Mouse (Mus musculus) heart, embryonic 13.5 days (tissue): ENCODE measurements around the gene Phactr1. TPM values are rescaled to one million over a fixed set of nuclear protein-coding genes. Genes with fewer than 3 reads are reported as not detected.

Experiments used
- ATAC-seq: fragments of 200-750 bp; cut with Nextera tagmentation; 2 replicates; pipeline ENCODE4 v1.8.0; 2017; ENCODE audit warnings: moderate TSS enrichment; ENCODE audit not compliant: insufficient number of reproducible peaks, low FRiP score, low TSS enrichment; ENCODE audit errors: extremely low read depth
- H3K27ac ChIP-seq: fragments of 300-500 bp; sonication (generic); replicated peaks from 2 replicates; pipeline ENCODE4 v1.5.1; 2015; ENCODE audit warnings: moderate library complexity, mild to moderate bottlenecking, inconsistent platforms
- H3K27me3 ChIP-seq: fragments of 300-500 bp; sonication (generic); replicated peaks from 2 replicates; pipeline ENCODE4 v1.6.1; 2015; ENCODE audit warnings: mild to moderate bottlenecking, inconsistent platforms
- H3K36me3 ChIP-seq: fragments of 300-500 bp; sonication (generic); 2 replicates; pipeline ENCODE4 v1.6.1; 2015; ENCODE audit warnings: mild to moderate bottlenecking, inconsistent platforms
- H3K4me1 ChIP-seq: fragments of 300-500 bp; sonication (generic); 2 replicates; pipeline ENCODE4 v1.6.1; 2015; ENCODE audit warnings: inconsistent platforms
- H3K4me2 ChIP-seq: fragments of 300-500 bp; sonication (generic); 2 replicates; pipeline ENCODE4 v1.6.1; 2015; ENCODE audit warnings: inconsistent platforms, mild to moderate bottlenecking, moderate library complexity
- H3K4me3 ChIP-seq: fragments of 300-500 bp; sonication (generic); 2 replicates; pipeline ENCODE4 v1.5.1; 2015; ENCODE audit warnings: moderate library complexity, mild to moderate bottlenecking, inconsistent platforms
- H3K9ac ChIP-seq: fragments of 300-500 bp; sonication (generic); 2 replicates; pipeline ENCODE4 v1.6.1; 2015; ENCODE audit warnings: inconsistent platforms, mild to moderate bottlenecking, moderate library complexity
- H3K9me3 ChIP-seq: fragments of 300-500 bp; sonication (generic); 2 replicates; pipeline ENCODE4 v1.6.1; 2016; ENCODE audit warnings: inconsistent platforms
- WGBS: fragments of 180-500 bp; shearing (Covaris S2); methylation state at CpG from one replicate; pipeline ENCODE4 v1.1.7; 2015; ENCODE audit warnings: mixed read lengths; 5-methylcytosine and 5-hydroxymethylcytosine counted together
- polyA plus RNA-seq: library from polyadenylated mRNA; unstranded; fragments of >200 nt; fragmentation: Nextera tagmentation; extraction: Ambion mirVana; gene quantifications from 2 replicates; pipeline ENCODE4 v1.2.1, GENCODE M21; 2015

Phactr1 gene
- polyA plus RNA-seq, 1 experiment from 2014 or later = 5.2 TPM

- Histone ChIP-seq H3K9ac (no peak overlapping the region), H3K27me3 (no peaks in the 10 kb centered on the region), H3K9me3 (no peaks in the 10 kb centered on the region; the same call in 1 of the 2 replicates), H3K27ac (no peak overlapping the region), H3K4me2 (no peak overlapping the region), H3K4me3 (no peak overlapping the region), H3K4me1 (no peaks in the 10 kb centered on the region; the same call in none of the 2 replicates), H3K36me3 (no peaks in the 10 kb centered on the region)
- no peak for ATAC-seq
- 60% methylated on average over 3 of the region's 3 CpGs for WGBS
Measured at GRCm38 (mm10) chr13:42999287-42999686, 318.9 kb downstream of the Phactr1 start.

GRCm38 (mm10) chr13:43005131-43005579, 324.7 kb downstream of the Phactr1 start:
- no peaks in the 10 kb centered on the region for H3K27me3 ChIP-seq
- H3K9me3 ChIP-seq = no peaks in the 10 kb centered on the region
- no peaks in the 10 kb centered on the region for H3K36me3 ChIP-seq
- H3K4me3 ChIP-seq = no peak overlapping the region
- 16% methylated on average over 3 of the region's 3 CpGs for WGBS
- no peak overlapping the region for H3K4me2 ChIP-seq
- ATAC-seq = no peak
- peak overlapping the region; percentile 68 for H3K27ac ChIP-seq
- H3K4me1 ChIP-seq = peaks cover 6% of the 10 kb centered on the region
- H3K9ac ChIP-seq = no peak overlapping the region

- Histone ChIP-seq H3K9ac (no peak overlapping the region), H3K9me3 (no peaks in the 10 kb centered on the region), H3K4me2 (no peak overlapping the region), H3K36me3 (no peaks in the 10 kb centered on the region), H3K27me3 (no peaks in the 10 kb centered on the region), H3K4me3 (no peak overlapping the region), H3K27ac (no peak overlapping the region), H3K4me1 (peaks cover 13% of the 10 kb centered on the region)
- 77% methylated on average over 5 of the region's 5 CpGs for WGBS
- ATAC-seq = no peak
Measured at GRCm38 (mm10) chr13:43008466-43008865, 328.0 kb downstream of the Phactr1 start.

- Histone ChIP-seq H3K36me3 (no peaks in the 10 kb centered on the region), H3K9me3 (no peaks in the 10 kb centered on the region), H3K4me1 (peaks cover 13% of the 10 kb centered on the region), H3K27ac (no peak overlapping the region), H3K4me3 (no peak overlapping the region), H3K9ac (no peak overlapping the region), H3K27me3 (no peaks in the 10 kb centered on the region), H3K4me2 (no peak overlapping the region)
- no peak for ATAC-seq
- 81% methylated on average over 3 of the region's 3 CpGs for WGBS
Measured at GRCm38 (mm10) chr13:43009596-43009995, 329.2 kb downstream of the Phactr1 start.

- H3K9me3 ChIP-seq = no peaks in the 10 kb centered on the region
- no peak overlapping the region for H3K9ac ChIP-seq
- no peak overlapping the region for H3K4me3 ChIP-seq
- 43% methylated on average over 3 of the region's 3 CpGs for WGBS
- peaks cover 7% of the 10 kb centered on the region for H3K4me1 ChIP-seq
- H3K36me3 ChIP-seq = no peaks in the 10 kb centered on the region
- no peak for ATAC-seq
- 0 out of 2 replicates have a peak overlapping the region, but pooled peaks have one; percentile 20 for H3K27ac ChIP-seq
- H3K27me3 ChIP-seq = no peaks in the 10 kb centered on the region
- H3K4me2 ChIP-seq = no peak overlapping the region
Measured at GRCm38 (mm10) chr13:43011516-43011915, 331.1 kb downstream of the Phactr1 start.

- H3K27ac ChIP-seq = no peak overlapping the region
- peaks cover 7% of the 10 kb centered on the region for H3K4me1 ChIP-seq
- no peak overlapping the region for H3K4me2 ChIP-seq
- WGBS = 86% methylated on average over 4 of the region's 4 CpGs
- no peak overlapping the region for H3K9ac ChIP-seq
- H3K9me3 ChIP-seq = no peaks in the 10 kb centered on the region
- no peak overlapping the region for H3K4me3 ChIP-seq
- ATAC-seq = no peak
- H3K36me3 ChIP-seq = no peaks in the 10 kb centered on the region
- no peaks in the 10 kb centered on the region for H3K27me3 ChIP-seq
Measured at GRCm38 (mm10) chr13:43013984-43014383, 333.6 kb downstream of the Phactr1 start.

- WGBS = 74% methylated on average over 6 of the region's 6 CpGs
- Histone ChIP-seq H3K4me3 (no peak overlapping the region), H3K4me2 (no peak overlapping the region), H3K27ac (no peak overlapping the region), H3K9ac (no peak overlapping the region), H3K27me3 (no peaks in the 10 kb centered on the region), H3K4me1 (peaks cover 7% of the 10 kb centered on the region), H3K9me3 (no peaks in the 10 kb centered on the region), H3K36me3 (no peaks in the 10 kb centered on the region)
- no peak for ATAC-seq
Measured at GRCm38 (mm10) chr13:43015768-43016167, 335.3 kb downstream of the Phactr1 start.

- Histone ChIP-seq H3K27ac (no peak overlapping the region), H3K9ac (no peak overlapping the region), H3K4me2 (no peak overlapping the region), H3K4me3 (no peak overlapping the region), H3K9me3 (no peaks in the 10 kb centered on the region), H3K36me3 (no peaks in the 10 kb centered on the region), H3K27me3 (no peaks in the 10 kb centered on the region), H3K4me1 (no peaks in the 10 kb centered on the region)
- WGBS = 73% methylated on average over 5 of the region's 5 CpGs
- no peak for ATAC-seq
Measured at GRCm38 (mm10) chr13:43018863-43019262, 338.4 kb downstream of the Phactr1 start.

- H3K27me3 ChIP-seq = no peaks in the 10 kb centered on the region
Measured at GRCm38 (mm10) chr13:43021031-43021430, 340.6 kb downstream of the Phactr1 start.

GRCm38 (mm10) chr13:43023005-43023404, 342.6 kb downstream of the Phactr1 start:
- no peak overlapping the region for H3K4me3 ChIP-seq
- no peaks in the 10 kb centered on the region for H3K36me3 ChIP-seq
- H3K4me2 ChIP-seq = no peak overlapping the region
- no peaks in the 10 kb centered on the region for H3K9me3 ChIP-seq
- 88% methylated on average over 5 of the region's 5 CpGs for WGBS
- no peak for ATAC-seq
- no peak overlapping the region for H3K9ac ChIP-seq
- no peaks in the 10 kb centered on the region for H3K27me3 ChIP-seq
- no peak overlapping the region for H3K27ac ChIP-seq
- no peaks in the 10 kb centered on the region for H3K4me1 ChIP-seq

More at GRCm38 (mm10) chr13:43021031-43021430, 340.6 kb downstream of the Phactr1 start:
- no peaks in the 10 kb centered on the region for H3K36me3 ChIP-seq
- no peak overlapping the region for H3K4me3 ChIP-seq
- no peak overlapping the region for H3K9ac ChIP-seq
- no peak overlapping the region for H3K4me2 ChIP-seq
- no peak for ATAC-seq
- no peak overlapping the region for H3K27ac ChIP-seq
- WGBS = 77% methylated on average over 6 of the region's 6 CpGs
- no peaks in the 10 kb centered on the region for H3K4me1 ChIP-seq
- no peaks in the 10 kb centered on the region for H3K9me3 ChIP-seq

- WGBS = 63% methylated on average over 1 of the region's 1 CpGs
- Histone ChIP-seq H3K9me3 (peaks cover 3% of the 10 kb centered on the region; the same call in 1 of the 2 replicates), H3K27me3 (no peaks in the 10 kb centered on the region), H3K36me3 (no peaks in the 10 kb centered on the region), H3K4me1 (no peaks in the 10 kb centered on the region), H3K9ac (no peak overlapping the region), H3K4me3 (no peak overlapping the region), H3K27ac (no peak overlapping the region), H3K4me2 (no peak overlapping the region)
- ATAC-seq = no peak
Measured at GRCm38 (mm10) chr13:43027568-43027967, 347.1 kb downstream of the Phactr1 start.

GRCm38 (mm10) chr13:43030222-43030621, 349.8 kb downstream of the Phactr1 start:
- ATAC-seq = no peak
- Histone ChIP-seq H3K4me1 (no peaks in the 10 kb centered on the region), H3K36me3 (no peaks in the 10 kb centered on the region), H3K4me2 (no peak overlapping the region), H3K9me3 (peaks cover 8% of the 10 kb centered on the region; the same call in 1 of the 2 replicates), H3K27ac (no peak overlapping the region), H3K4me3 (no peak overlapping the region), H3K27me3 (no peaks in the 10 kb centered on the region), H3K9ac (no peak overlapping the region)
- 74% methylated on average over 2 of the region's 2 CpGs for WGBS
